Comparison of ENCODE assay signal across 26 mouse cellular contexts in genomic region chr17:15255874-15256273, GRCm38 (mm10).
"Had no signal": no experiment of that assay in that cellular context is flagged by ENCODE, and none has a peak within 500 bp of the region (broad histone marks: within the 10 kb centered on the region; RNA-seq: fewer than 3 reads in every experiment).

No protein-coding gene starts in this region.

- H3K27ac ChIP-seq: gastrocnemius, adult 2 months; heart, adult 2 months; hindbrain, embryonic 10.5 days; hindbrain, embryonic 13.5 days; hindbrain, embryonic 15.5 days; hindbrain, postnatal 0 days; kidney, embryonic 15.5 days; kidney, postnatal 0 days; limb, embryonic 13.5 days; limb, embryonic 15.5 days; liver, embryonic 12.5 days; liver, embryonic 14.5 days had no signal

- H3K9ac ChIP-seq: heart, embryonic 12.5 days; hindbrain, embryonic 13.5 days; hindbrain, embryonic 15.5 days; kidney, embryonic 15.5 days; limb, embryonic 13.5 days; limb, embryonic 15.5 days; liver, embryonic 12.5 days; liver, embryonic 14.5 days had no signal

- H3K4me2 ChIP-seq: heart, embryonic 12.5 days; hindbrain, embryonic 13.5 days; hindbrain, embryonic 15.5 days; kidney, embryonic 15.5 days; limb, embryonic 13.5 days; limb, embryonic 15.5 days; liver, embryonic 12.5 days had no signal

- H3K4me3 ChIP-seq: gastrocnemius, adult 2 months; heart, adult 2 months; heart, embryonic 12.5 days; hindbrain, embryonic 10.5 days; hindbrain, embryonic 13.5 days; hindbrain, embryonic 15.5 days; kidney, embryonic 15.5 days; limb, embryonic 13.5 days; limb, embryonic 15.5 days; liver, embryonic 12.5 days had no signal

- ATAC-seq: hindbrain, postnatal 0 days; intestine, embryonic 16.5 days; liver, embryonic 12.5 days had no signal

- H3K27me3 ChIP-seq: hindbrain, embryonic 13.5 days; hindbrain, embryonic 15.5 days; limb, embryonic 13.5 days; limb, embryonic 15.5 days; liver, embryonic 12.5 days had no signal

- DNase-seq: gastrocnemius, adult 2 months; gastrocnemius, postnatal 10 days; gastrocnemius, postnatal 25 days; heart, adult 2 months; heart, postnatal 10 days; heart, postnatal 36 days; kidney, adult 11 months; kidney, adult 2 months; kidney, adult 9 months; kidney, postnatal 14 days; kidney, postnatal 36 days; layer of hippocampus, adult 9-11 months; layer of hippocampus, postnatal 36 days; left cerebral cortex, postnatal 4 days had no signal

- H3K9me3 ChIP-seq: heart, embryonic 12.5 days; hindbrain, embryonic 10.5 days; hindbrain, embryonic 13.5 days; hindbrain, embryonic 15.5 days; kidney, embryonic 15.5 days; limb, embryonic 13.5 days; limb, embryonic 15.5 days; liver, embryonic 12.5 days had no signal

- H3K4me1 ChIP-seq: liver, embryonic 12.5 days had no signal

- H3K36me3 ChIP-seq: heart, embryonic 12.5 days; hindbrain, embryonic 10.5 days; hindbrain, embryonic 13.5 days; hindbrain, embryonic 15.5 days; kidney, embryonic 15.5 days; limb, embryonic 13.5 days; limb, embryonic 15.5 days; liver, embryonic 12.5 days had no signal
